Mouse (Mus musculus) embryo, embryonic 9.5 days (tissue): ENCODE measurements around the gene Cfhr1.

Experiments used
- DNase-seq: peaks from one replicate; pipeline ENCODE4 v3.0.0-alpha.2; 2017; ENCODE audit errors: extremely low spot score

Cfhr1 gene

DNA sequence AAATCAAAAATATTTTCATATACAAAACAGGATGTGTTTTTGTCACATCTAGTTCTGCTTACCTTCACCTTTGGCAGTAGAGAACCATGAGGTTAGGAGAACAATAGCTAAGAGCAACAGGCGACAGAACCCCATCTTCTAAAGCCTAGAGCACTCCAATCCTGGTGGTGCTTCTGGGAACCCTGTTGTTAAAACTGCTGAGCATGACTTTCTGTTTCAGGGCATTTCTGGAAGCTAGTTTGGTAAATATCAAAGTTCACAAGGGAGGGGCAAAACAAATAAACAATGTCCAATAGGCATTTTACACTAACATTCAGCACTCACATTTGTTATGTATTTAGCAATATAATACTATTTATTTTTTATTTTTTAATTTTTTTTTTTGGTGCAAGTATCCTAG, at the start of gene Cfhr1:
TSS of gene Cfhr1 (minus strand) at position 249 of the 400 bp plus-strand sequence.
- DNase-seq, result no peak

DNA sequence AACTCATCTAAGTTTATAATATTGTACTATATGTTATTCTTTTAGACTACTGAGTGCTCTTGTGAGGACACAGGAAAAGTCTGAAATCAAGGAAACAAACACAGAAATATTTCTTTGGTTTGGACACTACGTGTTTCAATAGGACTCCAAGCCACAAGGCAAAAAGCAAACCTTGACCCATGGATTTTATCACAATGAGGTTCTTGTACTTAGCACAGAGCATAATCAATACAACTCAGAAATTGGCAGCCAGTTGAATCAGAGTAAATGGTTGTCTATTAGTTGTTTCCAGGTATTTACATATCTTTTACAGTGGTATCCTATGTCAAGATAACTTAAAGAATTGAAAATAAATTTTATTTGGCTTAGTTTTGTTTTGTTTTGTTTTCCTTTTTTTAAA, 8.8 kb downstream of the Cfhr1 start:
- no peak for DNase-seq

DNA sequence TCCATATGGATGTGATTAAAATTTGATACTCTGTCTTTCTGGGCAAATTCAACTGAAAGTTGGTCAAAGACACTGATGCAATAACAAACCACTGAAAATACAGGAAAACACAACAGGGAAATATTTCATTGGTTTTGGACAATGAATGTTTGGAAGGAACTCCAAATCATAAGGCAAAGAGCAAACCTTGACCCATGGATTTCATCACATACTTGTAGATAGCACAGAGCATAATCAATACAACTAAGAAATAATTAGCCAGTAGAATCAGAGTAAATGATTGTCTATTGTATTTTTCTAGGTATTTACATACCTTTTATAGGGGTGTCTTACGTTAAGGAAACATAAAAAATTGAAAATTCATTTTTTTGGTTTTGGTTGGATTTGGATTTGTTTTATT, 11.5 kb downstream of the Cfhr1 start:
- no peak for DNase-seq

DNA sequence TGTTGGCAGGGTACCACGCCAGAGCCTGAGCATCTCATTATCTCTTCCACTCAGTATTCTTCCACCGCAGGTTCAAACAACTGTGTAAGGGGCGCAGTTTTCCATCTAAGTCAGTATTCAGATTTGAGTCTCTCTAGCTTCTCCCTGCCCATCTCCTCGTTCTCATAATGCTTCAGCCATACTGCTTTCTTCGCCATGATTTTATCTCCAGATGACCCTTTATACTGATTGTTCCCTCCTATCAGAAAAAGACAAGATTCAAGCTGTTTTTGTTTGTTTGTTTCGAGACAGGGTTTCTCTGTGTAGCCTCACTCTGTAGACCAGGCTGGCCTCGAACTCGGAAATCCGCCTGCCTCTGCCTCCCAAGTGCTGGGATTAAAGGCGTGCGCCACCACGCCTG, 45.5 kb downstream of the Cfhr1 start:
- DNase-seq, result no peak

DNA sequence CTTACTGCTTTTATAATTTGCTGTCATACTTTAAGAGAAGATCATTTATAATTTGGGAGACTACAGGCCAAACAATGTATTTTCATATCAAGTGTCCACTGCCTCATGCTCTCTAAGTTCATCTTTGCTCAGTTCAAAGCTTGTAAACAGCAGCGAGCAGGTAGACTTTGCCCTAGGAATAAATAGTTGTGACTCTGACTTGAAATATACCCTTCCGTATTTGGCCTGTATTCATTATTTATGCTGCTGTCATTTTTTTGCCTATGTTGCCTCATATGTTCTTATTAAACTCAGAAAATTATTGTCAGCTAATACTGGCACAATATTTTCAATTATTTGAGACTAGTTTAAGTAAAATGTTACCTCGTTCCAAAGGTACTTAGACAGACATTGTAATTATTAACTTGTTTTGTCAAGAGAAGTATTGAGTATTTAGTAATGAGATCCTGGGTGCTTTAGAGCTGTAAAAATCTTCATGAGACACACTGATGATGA, 58.8 kb downstream of the Cfhr1 start, which contains the start of gene F13b:
TSS of gene F13b (plus strand) at position 445 of the 495 bp plus-strand sequence.
- no peak for DNase-seq

DNA sequence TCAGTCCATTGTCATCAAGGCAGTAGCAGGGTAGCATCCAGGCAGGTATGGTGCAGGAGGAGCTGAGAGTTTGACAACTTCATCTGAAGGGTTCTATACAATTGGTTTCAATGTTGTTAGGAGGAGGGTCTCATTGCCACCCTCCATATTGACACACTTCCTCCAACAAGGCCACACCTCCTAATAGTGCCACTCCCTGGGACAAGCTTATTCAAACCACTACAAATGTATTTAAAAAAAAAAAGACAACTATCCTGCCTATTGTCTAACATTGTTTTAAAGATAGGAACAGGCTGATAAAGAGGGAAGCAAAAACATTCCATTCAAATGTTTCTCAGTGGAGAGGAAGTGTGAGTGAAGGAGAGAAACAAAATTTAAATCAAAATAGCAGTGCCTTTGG, 60.3 kb downstream of the Cfhr1 start:
- no peak for DNase-seq
